Mouse (Mus musculus) stomach, embryonic 14.5 days (tissue): ENCODE measurements around the gene Zfhx3. TPM values are rescaled to one million over a fixed set of nuclear protein-coding genes. Genes with fewer than 3 reads are reported as not detected.

ENCODE experiments used
- ATAC-seq: fragments of 200-750 bp; cut with Nextera tagmentation; 2 replicates; pipeline ENCODE4 v1.8.0; 2017; ENCODE audit warnings: low read depth, moderate TSS enrichment; ENCODE audit not compliant: insufficient number of reproducible peaks, insufficient read depth, low FRiP score
- H3K27ac ChIP-seq: fragments of 300-500 bp; sonication (generic); 2 replicates; pipeline ENCODE4 v1.5.1; 2014; ENCODE audit warnings: mild to moderate bottlenecking, low read length, moderate library complexity, mixed read lengths
- H3K27me3 ChIP-seq: fragments of 300-500 bp; sonication (generic); 2 replicates; pipeline ENCODE4 v1.6.1; 2014; ENCODE audit warnings: low read length, control low read depth, mixed read lengths; ENCODE audit not compliant: control insufficient read depth, insufficient read depth
- H3K36me3 ChIP-seq: fragments of 300-500 bp; sonication (generic); 2 replicates; pipeline ENCODE4 v1.6.1; 2014; ENCODE audit warnings: mild to moderate bottlenecking, control low read depth, low read length, moderate library complexity, mixed read lengths; ENCODE audit not compliant: control insufficient read depth, insufficient read depth
- H3K4me1 ChIP-seq: fragments of 300-500 bp; sonication (generic); 2 replicates; pipeline ENCODE4 v1.6.1; 2014; ENCODE audit warnings: low read length, control low read depth, mixed read lengths; ENCODE audit not compliant: control insufficient read depth, insufficient read depth
- H3K4me2 ChIP-seq: fragments of 300-500 bp; sonication (generic); replicated peaks from 2 replicates; pipeline ENCODE4 v1.6.1; 2014; ENCODE audit warnings: low read depth, low read length, control low read depth
- H3K4me3 ChIP-seq: fragments of 300-500 bp; sonication (generic); 2 replicates; pipeline ENCODE4 v1.5.1; 2014; ENCODE audit warnings: low read depth, low read length, control low read depth
- H3K9ac ChIP-seq: fragments of 300-500 bp; sonication (generic); replicated peaks from 2 replicates; pipeline ENCODE4 v1.6.1; 2014; ENCODE audit warnings: low read depth, mild to moderate bottlenecking, control low read depth, low read length, moderate library complexity, mixed read lengths
- H3K9me3 ChIP-seq: fragments of 300-500 bp; sonication (generic); 2 replicates; pipeline ENCODE4 v1.6.1; 2016; ENCODE audit warnings: low read depth, low read length, control low read depth; ENCODE audit not compliant: control insufficient read depth
- WGBS: fragments of 180-500 bp; shearing (Covaris S2); extraction: QIAGEN DNeasy Blood & Tissue Kit; methylation state at CpG from one replicate; pipeline ENCODE4 v1.1.7; 2014; 5-methylcytosine and 5-hydroxymethylcytosine counted together
- polyA plus RNA-seq: library from polyadenylated mRNA; unstranded; fragments of >200 nt; fragmentation: Nextera tagmentation; extraction: Ambion mirVana; gene quantifications from 2 replicates; pipeline ENCODE4 v1.2.1, GENCODE M21; 2014

Gene Zfhx3
- polyA plus RNA-seq, 1 experiment from 2014 or later: 25.4 TPM

DNA sequence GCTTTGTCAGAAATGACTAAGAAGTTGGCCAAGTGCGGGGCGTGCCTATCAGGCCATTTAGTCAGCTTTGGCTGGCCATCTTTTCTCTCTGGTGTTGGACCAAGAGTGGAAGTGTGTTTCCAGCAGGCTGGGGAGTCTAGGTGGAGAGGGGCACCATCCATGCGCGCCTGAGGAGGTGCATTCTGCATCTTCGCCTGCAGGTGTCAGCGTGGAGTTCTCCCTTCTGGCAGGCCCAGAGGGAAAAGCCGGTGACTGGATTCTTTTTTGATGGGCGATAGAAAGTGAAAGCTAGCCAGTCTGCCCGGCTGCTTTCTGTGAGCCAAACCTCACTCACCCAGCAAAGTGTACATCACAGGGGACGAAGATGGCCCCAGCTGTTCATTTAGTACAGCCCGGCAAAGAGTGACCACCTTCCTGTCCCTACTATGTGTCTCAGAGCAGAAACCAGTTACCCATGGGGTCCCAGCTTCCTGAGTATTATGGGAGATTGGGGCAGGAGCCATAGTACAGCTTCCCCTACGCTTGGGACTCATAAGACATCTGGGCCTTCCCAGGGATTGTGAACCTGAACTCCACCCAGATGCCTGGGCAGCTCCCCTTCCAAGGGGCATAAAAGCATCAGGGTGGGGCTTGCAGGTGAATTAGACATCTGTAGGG lies 944.3 kb downstream of the Zfhx3 start:
- Histone ChIP-seq H3K36me3 (0 out of 2 replicates have a peak, but pooled peaks cover 3% of the 10 kb centered on the region), H3K27me3 (no peaks in the 10 kb centered on the region), H3K4me3 (no peak overlapping the region), H3K9ac (no peak overlapping the region), H3K4me2 (peak overlapping the region; percentile 33), H3K27ac (peak overlapping the region; percentile 40; the same call in 1 of the 2 replicates), H3K4me1 (peaks cover 37% of the 10 kb centered on the region), H3K9me3 (no peaks in the 10 kb centered on the region)
- WGBS: 20% methylated on average over 12 of the region's 12 CpGs
- ATAC-seq: 0 out of 2 replicates have a peak, but pooled peaks have one; percentile 26

DNA sequence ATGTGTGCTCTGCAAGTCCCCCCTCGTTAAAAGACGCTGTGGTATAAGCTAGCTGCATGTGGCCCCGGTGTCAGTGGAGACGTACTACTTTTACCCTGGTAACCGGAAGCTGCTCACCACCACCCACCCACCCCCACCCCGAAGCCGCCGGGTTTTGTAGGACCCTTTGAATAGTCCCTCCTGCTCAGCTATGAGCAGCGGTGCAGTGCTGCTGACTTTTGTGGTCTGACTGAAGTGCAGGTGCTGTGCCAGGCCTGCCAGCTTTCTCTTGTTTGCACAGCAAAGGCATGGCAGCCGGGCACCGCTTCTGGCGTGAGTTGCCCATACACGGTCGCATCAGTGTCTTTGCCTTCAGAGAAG lies 944.8 kb downstream of the Zfhx3 start:
- no peak overlapping the region for H3K27ac ChIP-seq

DNA sequence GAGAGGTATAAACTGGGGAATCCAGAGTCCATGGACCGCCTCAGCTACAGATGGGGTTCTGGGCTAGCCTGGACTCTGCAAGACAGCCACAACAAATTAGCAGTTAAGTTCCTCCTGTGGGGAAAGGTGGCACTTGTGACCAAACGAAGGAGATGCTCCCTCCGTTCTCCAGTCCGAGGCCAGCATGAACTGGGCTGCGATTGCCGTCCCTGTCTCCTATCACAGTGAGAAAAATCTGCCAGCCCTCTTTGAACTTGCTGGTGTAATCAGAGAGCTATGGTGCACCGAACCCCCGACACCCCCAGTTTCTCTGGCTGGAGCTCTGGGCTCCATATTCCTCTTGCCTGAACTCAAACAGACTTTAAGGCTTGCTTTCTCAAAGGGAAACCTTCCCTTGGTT lies 945.4 kb downstream of the Zfhx3 start:
- H3K9me3 ChIP-seq: no peaks in the 10 kb centered on the region
- WGBS: 90% methylated on average over 8 of the region's 8 CpGs
- H3K9ac ChIP-seq: no peak overlapping the region
- H3K4me1 ChIP-seq: peaks cover 37% of the 10 kb centered on the region
- no peak overlapping the region for H3K27ac ChIP-seq
- H3K4me2 ChIP-seq: no peak overlapping the region
- no peak overlapping the region for H3K4me3 ChIP-seq
- H3K27me3 ChIP-seq: no peaks in the 10 kb centered on the region
- H3K36me3 ChIP-seq: 0 out of 2 replicates have a peak, but pooled peaks cover under 1% of the 10 kb centered on the region
- no peak for ATAC-seq

More for the DNA sequence above, 944.8 kb downstream of the Zfhx3 start:
- Histone ChIP-seq H3K9ac (no peak overlapping the region), H3K4me2 (0 out of 2 replicates have a peak overlapping the region, but pooled peaks have one; percentile 33), H3K27me3 (no peaks in the 10 kb centered on the region), H3K4me3 (no peak overlapping the region), H3K9me3 (no peaks in the 10 kb centered on the region), H3K4me1 (peaks cover 37% of the 10 kb centered on the region), H3K36me3 (0 out of 2 replicates have a peak, but pooled peaks cover under 1% of the 10 kb centered on the region)
- ATAC-seq: no peak
- WGBS: 82% methylated on average over 14 of the region's 14 CpGs

DNA sequence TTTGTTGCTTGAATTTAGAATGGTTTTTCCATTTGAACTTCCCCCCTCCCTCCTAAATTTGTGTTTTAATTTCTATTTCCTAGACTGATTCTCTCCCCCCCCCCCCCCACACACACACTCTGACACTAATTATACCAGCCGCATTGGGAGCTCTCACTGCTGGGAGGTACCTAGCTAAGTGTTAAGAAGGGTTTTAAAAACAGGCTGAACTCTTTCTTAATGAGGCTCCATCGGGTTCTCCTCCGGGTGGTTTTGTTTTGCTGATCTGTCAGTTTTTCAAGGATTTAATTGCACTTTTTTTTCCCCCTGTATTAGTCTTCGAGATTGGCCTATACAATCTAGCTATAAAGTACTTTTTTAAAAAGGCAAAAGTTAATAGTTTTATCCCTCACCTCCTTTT lies 946.5 kb downstream of the Zfhx3 start:
- WGBS: 33% methylated on average over 4 of the region's 4 CpGs
- H3K4me3 ChIP-seq: no peak overlapping the region
- no peak overlapping the region for H3K9ac ChIP-seq
- H3K4me2 ChIP-seq: no peak overlapping the region
- no peak overlapping the region; the same call in 1 of the 2 replicates for H3K27ac ChIP-seq
- ATAC-seq: no peak
- peaks cover 41% of the 10 kb centered on the region for H3K4me1 ChIP-seq
- H3K9me3 ChIP-seq: no peaks in the 10 kb centered on the region
- H3K27me3 ChIP-seq: no peaks in the 10 kb centered on the region
- H3K36me3 ChIP-seq: peaks cover 3% of the 10 kb centered on the region; the same call in 1 of the 2 replicates

DNA sequence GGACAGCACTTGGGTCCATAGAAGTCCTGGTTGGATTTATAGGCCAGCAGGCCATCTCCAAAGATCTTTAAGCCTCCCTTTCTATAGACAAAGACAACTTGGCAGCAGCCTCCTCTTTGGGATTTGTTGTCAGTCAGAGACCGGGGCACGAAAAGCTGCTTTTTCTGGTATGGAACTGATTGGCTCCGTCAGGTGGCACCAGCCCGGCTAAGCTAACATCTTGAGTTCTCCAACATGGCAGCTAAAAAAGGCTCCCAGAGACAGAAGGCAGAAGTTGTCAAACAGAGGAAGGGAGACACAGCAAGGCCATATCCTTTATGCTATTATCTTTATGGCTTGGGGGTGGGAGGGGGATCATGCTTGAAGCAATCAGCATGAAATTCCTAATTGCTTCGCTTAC lies 947.0 kb downstream of the Zfhx3 start:
- 61% methylated on average over 5 of the region's 5 CpGs for WGBS
- Histone ChIP-seq H3K9ac (no peak overlapping the region), H3K36me3 (peaks cover 3% of the 10 kb centered on the region; the same call in 1 of the 2 replicates), H3K27me3 (no peaks in the 10 kb centered on the region), H3K4me1 (peaks cover 46% of the 10 kb centered on the region), H3K27ac (no peak overlapping the region; the same call in 1 of the 2 replicates), H3K4me3 (no peak overlapping the region), H3K4me2 (no peak overlapping the region), H3K9me3 (no peaks in the 10 kb centered on the region)
- ATAC-seq: no peak

DNA sequence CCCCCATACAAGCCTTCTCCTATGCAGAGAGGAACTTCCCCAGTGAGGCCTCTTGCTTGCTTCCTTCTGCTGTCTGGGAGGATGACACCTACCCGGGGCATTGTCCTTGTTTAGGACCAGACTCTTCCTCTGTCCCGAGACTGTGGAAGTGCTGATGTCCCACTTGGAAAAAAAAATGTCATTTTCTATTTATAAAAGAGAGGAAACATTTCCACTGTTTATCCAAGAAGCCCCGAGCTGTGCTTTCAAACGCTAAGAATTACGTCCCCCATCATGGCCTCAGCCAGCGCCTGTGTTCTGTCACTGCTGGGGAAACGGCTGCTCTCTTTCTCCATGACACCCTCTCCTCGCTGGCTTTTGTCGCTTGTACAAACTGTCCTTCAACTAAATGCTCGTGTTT lies 951.8 kb downstream of the Zfhx3 start:
- Histone ChIP-seq H3K36me3 (peaks cover 3% of the 10 kb centered on the region; the same call in 1 of the 2 replicates), H3K9me3 (no peaks in the 10 kb centered on the region), H3K27me3 (no peaks in the 10 kb centered on the region), H3K4me1 (peaks cover 58% of the 10 kb centered on the region), H3K27ac (peak overlapping the region; percentile 95), H3K4me2 (0 out of 2 replicates have a peak overlapping the region, but pooled peaks have one; percentile 8), H3K9ac (no peak overlapping the region), H3K4me3 (no peak overlapping the region)
- no peak; the same call in 1 of the 2 replicates for ATAC-seq
- 19% methylated on average over 10 of the region's 10 CpGs for WGBS

DNA sequence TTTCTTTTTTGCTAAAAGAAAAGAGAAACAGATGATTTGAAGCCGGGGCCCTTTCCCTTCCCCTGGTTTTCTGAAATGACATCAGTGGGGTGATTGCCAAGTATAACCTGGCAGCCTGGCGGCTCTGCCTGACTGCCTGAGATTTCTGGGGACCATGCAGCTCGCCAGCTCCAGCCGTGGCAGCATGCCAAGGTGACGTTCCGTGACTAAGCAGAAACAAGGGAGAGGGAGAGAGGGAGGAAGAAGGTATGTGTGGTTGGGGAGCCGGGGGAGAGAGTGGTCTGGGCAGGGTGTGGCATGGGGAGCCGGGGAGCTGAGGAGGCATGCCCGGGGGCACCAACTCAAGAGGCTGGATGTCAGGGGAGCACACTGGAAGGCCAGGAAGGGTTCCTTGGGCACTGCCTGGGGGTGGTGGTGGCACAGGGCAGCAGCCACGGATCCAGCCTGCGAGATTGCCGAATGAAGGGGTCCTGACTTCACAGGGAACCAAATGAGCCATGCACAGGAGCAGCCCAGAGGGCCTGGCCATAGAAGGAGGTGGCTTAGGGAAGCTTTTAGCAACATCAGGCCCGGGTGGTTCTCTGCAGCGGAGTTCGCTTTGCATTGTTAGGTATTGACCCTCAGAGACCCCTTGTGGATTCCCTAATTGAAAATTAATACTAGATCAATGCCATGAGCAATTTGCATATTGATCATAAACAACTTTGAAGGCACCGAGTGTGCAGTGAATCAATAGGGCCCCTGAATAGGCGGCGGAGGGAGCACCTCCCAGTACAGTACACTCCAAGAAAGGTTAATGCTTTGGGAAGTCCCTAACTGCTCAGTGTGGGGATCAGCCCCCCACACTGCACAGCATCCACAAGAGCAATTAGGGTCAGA lies 954.3 kb downstream of the Zfhx3 start:
- no peaks in the 10 kb centered on the region for H3K9me3 ChIP-seq
- H3K27me3 ChIP-seq: no peaks in the 10 kb centered on the region
- H3K4me2 ChIP-seq: no peak overlapping the region
- 36% methylated on average over 18 of the region's 18 CpGs for WGBS
- no peak overlapping the region for H3K4me3 ChIP-seq
- peaks cover 72% of the 10 kb centered on the region for H3K4me1 ChIP-seq
- no peak for ATAC-seq
- H3K36me3 ChIP-seq: peaks cover 3% of the 10 kb centered on the region; the same call in 1 of the 2 replicates
- peak overlapping the region; percentile 95 for H3K27ac ChIP-seq
- no peak overlapping the region for H3K9ac ChIP-seq

DNA sequence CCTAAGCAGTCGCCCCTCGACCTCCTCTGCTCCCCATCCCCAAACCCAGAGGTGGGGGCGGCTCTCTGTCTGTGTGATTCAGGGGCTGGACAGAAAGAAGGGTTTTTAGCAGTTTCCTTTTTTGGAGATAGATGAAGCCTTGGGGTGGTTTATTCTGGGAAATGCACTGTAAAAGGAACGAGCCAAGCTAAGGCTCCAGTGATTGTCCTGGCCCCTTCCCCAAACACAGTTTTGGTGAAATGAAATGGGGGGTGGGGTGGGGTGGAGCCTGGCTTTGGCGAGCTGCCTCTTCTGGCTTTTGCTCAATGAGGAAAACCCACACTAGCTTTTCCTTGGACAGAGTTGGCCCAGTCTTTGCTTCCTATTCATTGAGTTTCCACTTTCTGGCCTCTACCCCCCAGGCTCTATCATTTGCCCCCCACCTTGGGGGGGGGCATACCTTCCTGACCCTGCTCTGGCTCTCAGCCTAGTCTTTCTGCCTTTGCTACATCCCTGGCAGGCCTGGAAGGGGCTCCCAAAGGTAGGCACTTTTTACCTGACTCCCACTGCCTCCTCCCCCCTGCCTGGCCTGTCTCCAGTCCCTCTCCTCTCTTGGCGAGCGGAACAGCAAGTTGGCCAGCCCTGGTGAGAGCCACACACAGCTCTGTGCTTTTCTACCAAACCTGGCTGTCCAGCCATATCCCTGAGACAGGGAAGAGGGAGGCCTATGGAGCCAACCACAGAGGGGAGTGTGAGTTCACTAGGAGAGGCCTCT lies 955.1 kb downstream of the Zfhx3 start:
- Histone ChIP-seq H3K27ac (peak overlapping the region; percentile 95), H3K4me2 (no peak overlapping the region), H3K4me1 (peaks cover 73% of the 10 kb centered on the region), H3K9ac (no peak overlapping the region), H3K27me3 (no peaks in the 10 kb centered on the region), H3K36me3 (peaks cover 3% of the 10 kb centered on the region; the same call in 1 of the 2 replicates), H3K4me3 (no peak overlapping the region), H3K9me3 (no peaks in the 10 kb centered on the region)
- WGBS: 39% methylated on average over 7 of the region's 7 CpGs
- ATAC-seq: peak; percentile 29; the same call in 1 of the 2 replicates
